ENCODE assay signal across 22 mouse cellular contexts in genomic region chr7:66008892-66009273, GRCm38 (mm10). TPM values are rescaled to one million over a fixed set of nuclear protein-coding genes. Genes with fewer than 3 reads are reported as not detected.
A peak's percentile ranks its signal among the peaks of the same experiment; 100 is the strongest.
DNase-seq lines count a peak whose midpoint lies in the region; ATAC-seq lines count a peak whose summit lies in the region.
"Had no signal": no experiment of that assay in that cellular context is flagged by ENCODE, and none has a peak within 500 bp of the region (broad histone marks: within the 10 kb centered on the region; RNA-seq: fewer than 3 reads in every experiment).

No protein-coding gene starts in this region.

- peak; percentile 53 to 65 for DNase-seq in cerebellum, postnatal 25 days
- no peak for DNase-seq in cerebellum, postnatal 4 days (ENCODE audit: low spot score in 2 of 2)
- DNase-seq in layer of hippocampus, adult 11-12 months (ENCODE audit: low spot score): peak; percentile 31
- DNase-seq in layer of hippocampus, postnatal 10 days (ENCODE audit: low spot score in 2 of 2): no peak
- DNase-seq in lung, postnatal 36 days: peak; percentile 8
- no peak for DNase-seq in lung, postnatal 25 days (ENCODE audit: low spot score)
- DNase-seq in thymus, postnatal 0 days (ENCODE audit: low spot score): no peak
- DNase-seq: adrenal gland, postnatal 36 days; heart, adult 18-20 months; right cerebral cortex, adult 18-20 months had no signal

- peak; percentile 69; the same call in 1 of the 2 replicates for ATAC-seq in embryonic facial prominence, embryonic 15.5 days (ENCODE audit: insufficient number of reproducible peaks, low FRiP score, low TSS enrichment, low read depth)
- ATAC-seq: intestine, embryonic 15.5 days; Patski had no signal

- peak overlapping the region; percentile 10; the same call in 1 of the 2 replicates for H3K4me3 ChIP-seq in embryonic facial prominence, embryonic 15.5 days (replicated peaks)
- H3K4me3 ChIP-seq: heart, embryonic 15.5 days; hindbrain, embryonic 12.5 days; intestine, embryonic 15.5 days; limb, embryonic 12.5 days had no signal

- peaks cover 32% of the 10 kb centered on the region for H3K4me1 ChIP-seq in embryonic facial prominence, embryonic 15.5 days
- H3K4me1 ChIP-seq: heart, embryonic 15.5 days; hindbrain, embryonic 12.5 days; intestine, embryonic 15.5 days had no signal

- H3K9me3 ChIP-seq in embryonic facial prominence, embryonic 15.5 days (replicated peaks): no peaks in the 10 kb centered on the region
- H3K9me3 ChIP-seq: heart, embryonic 15.5 days; hindbrain, embryonic 12.5 days; intestine, embryonic 15.5 days; limb, embryonic 12.5 days had no signal

- H3K36me3 ChIP-seq in embryonic facial prominence, embryonic 15.5 days: no peaks in the 10 kb centered on the region
- H3K36me3 ChIP-seq: heart, embryonic 15.5 days; hindbrain, embryonic 12.5 days; intestine, embryonic 15.5 days; limb, embryonic 12.5 days had no signal

- H3K27ac ChIP-seq in embryonic facial prominence, embryonic 15.5 days (replicated peaks): peak overlapping the region; percentile 48; the same call in 1 of the 2 replicates
- H3K27ac ChIP-seq: heart, embryonic 15.5 days; hindbrain, embryonic 12.5 days; intestine, embryonic 15.5 days; limb, embryonic 12.5 days had no signal

- peak overlapping the region; percentile 21 for H3K4me2 ChIP-seq in embryonic facial prominence, embryonic 15.5 days (replicated peaks)
- H3K4me2 ChIP-seq: heart, embryonic 15.5 days; hindbrain, embryonic 12.5 days; intestine, embryonic 15.5 days; limb, embryonic 12.5 days had no signal

- WGBS in embryonic facial prominence, embryonic 15.5 days: 34% methylated on average over 16 of the region's 16 CpGs

- H3K27me3 ChIP-seq in embryonic facial prominence, embryonic 15.5 days: no peaks in the 10 kb centered on the region
- H3K27me3 ChIP-seq: heart, embryonic 15.5 days; hindbrain, embryonic 12.5 days; intestine, embryonic 15.5 days; Patski had no signal

- H3K9ac ChIP-seq in embryonic facial prominence, embryonic 15.5 days: no peak overlapping the region
- H3K9ac ChIP-seq: heart, embryonic 15.5 days; hindbrain, embryonic 12.5 days; intestine, embryonic 15.5 days; limb, embryonic 12.5 days had no signal

RNA-seq across cellular contexts. Expression of gene Gm45213, which starts 34.5 kb away (rescaled TPM):
- total RNA-seq in layer of hippocampus, postnatal 10 days (2021): not detected
- not detected in 2 replicates for polyA plus RNA-seq in embryonic facial prominence, embryonic 15.5 days (2015; fragmentation: Nextera tagmentation; extraction: Ambion mirVana)
- polyA plus RNA-seq in thymus, postnatal 0 days (2015; fragmentation: Nextera tagmentation; extraction: Ambion mirVana): not detected in 2 replicates
- total RNA-seq: adrenal gland, postnatal 36 days; gastrocnemius, adult 8-10 months; heart, adult 18-20 months; megakaryocyte-erythroid progenitor cell, adult 5-6 weeks had no signal
- polyA plus RNA-seq: heart, embryonic 15.5 days; hindbrain, embryonic 12.5 days; intestine, embryonic 15.5 days; kidney, embryonic 16.5 days; limb, embryonic 12.5 days; liver, embryonic 16.5 days; neural tube, embryonic 14.5 days; Patski; testis, adult 2 months had no signal

RNA-seq across cellular contexts. Expression of gene Snrpa1, which starts 49.9 kb away (rescaled TPM):
- 10 to 100 TPM; 41.9 to 50.3 TPM for total RNA-seq in layer of hippocampus, postnatal 10 days (2021)
- polyA plus RNA-seq in embryonic facial prominence, embryonic 15.5 days (2015; fragmentation: Nextera tagmentation; extraction: Ambion mirVana): 145 and 158 TPM in 2 replicates
- polyA plus RNA-seq in thymus, postnatal 0 days (2015; fragmentation: Nextera tagmentation; extraction: Ambion mirVana): 189 and 207 TPM in 2 replicates

Comparison
In these comparisons a context has a peak if more than half of its experiments do, and no peak if none do; other contexts are left out.
1. DNase-seq: peak in cerebellum, postnatal 25 days (2 of 2), layer of hippocampus, adult 11-12 months (single experiment) and lung, postnatal 36 days (single experiment); none in cerebellum, postnatal 4 days (0 of 2), layer of hippocampus, postnatal 10 days (0 of 2), lung, postnatal 25 days (single experiment) and thymus, postnatal 0 days (single experiment).